Mouse (Mus musculus): ENCODE results near the gene Serpina3m.
"Not testable (repeated sequence)": the region's sequence is repeated elsewhere in the genome, so short reads cannot be mapped to it uniquely, and the experiment has no call there.

Gene Serpina3m

DNA sequence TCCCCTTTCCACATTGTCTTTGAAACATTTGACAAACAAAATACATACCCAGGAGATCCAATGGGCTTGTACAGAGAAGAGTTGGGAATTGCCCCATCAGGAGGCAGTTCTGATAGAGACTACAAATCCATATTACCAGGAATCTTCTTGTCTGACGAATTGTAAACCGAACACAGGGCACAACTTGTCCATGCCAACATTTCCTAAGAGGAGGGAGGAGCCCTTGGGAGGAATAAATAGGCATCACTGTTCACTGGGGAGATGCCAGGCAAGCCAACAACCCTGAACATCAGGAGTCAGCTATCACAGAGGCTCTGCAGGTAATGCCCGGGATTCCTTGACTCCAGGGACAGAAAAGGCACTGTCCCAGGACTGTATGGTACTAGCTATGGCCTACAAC is at the start of gene Serpina3m, which contains the start of gene Serpina3k:
Gene Serpina3m (plus strand): TSS at position 261 of the 400 bp plus-strand sequence.
Gene Serpina3k (plus strand): TSS at position 261 of the 400 bp plus-strand sequence.
- in situ Hi-C loops (cut with MboI): not testable (repeated sequence)

DNA sequence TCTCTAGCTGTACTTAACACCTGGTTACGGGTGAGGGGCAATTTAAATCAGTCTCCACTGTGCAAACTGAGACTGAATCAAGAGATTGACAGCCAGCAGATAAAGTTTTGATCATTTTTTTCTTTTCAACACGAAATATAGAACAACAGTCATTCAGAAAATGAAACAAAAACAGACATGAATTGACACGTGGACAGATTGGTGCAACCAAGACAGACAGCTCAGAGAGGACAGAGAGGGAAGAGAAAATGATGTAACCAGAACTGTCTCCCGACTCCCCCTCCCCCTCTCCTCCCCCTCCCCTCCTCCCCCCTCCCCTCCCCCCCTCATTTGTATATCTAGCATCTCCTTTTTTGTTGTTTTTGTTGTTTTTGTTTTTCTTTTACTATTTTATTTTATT is 48.4 kb upstream of the Serpina3m start:
- in situ Hi-C loops (cut with MboI): no loop called here

DNA sequence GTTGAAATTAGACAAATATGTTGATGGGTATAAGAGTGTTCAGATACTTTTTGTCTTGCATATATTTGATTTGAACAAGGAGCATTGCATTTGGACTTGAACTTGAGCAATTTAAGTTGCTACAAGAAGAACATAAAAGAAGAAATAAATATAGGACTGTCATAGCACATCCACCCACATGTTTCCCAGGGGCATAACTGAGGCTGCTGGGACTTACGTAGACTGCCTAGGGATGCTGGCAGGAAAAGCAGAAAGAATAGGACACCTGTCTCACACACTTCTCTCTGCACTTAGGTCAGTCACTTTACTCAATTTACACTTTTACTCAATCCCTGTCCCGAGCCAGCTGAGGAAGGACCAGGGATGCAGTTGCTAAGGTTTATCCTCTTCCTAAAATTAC is 44.3 kb upstream of the Serpina3m start:
- in situ Hi-C loops (cut with MboI): no loop called here

DNA sequence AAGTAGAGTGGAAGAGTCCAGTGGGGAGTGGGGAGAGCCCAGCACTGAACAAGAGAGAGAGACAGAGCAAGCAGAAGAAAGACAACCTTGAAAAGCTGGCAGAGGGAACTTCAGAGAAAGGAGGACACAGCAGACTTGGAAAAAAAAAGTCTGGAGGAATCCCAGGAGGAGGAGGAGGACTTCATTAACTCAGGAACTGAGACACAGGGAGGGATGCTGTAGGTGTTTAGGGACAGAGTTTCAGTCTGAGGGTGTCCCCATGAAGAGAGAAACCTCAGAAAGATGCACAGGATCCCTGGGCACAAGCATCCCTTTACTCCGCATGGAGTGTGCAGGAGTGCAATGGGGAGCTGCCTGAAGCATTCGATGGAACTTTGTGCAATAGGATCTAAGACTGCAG is 40.2 kb upstream of the Serpina3m start:
- in situ Hi-C loops (cut with MboI): no loop called here

DNA sequence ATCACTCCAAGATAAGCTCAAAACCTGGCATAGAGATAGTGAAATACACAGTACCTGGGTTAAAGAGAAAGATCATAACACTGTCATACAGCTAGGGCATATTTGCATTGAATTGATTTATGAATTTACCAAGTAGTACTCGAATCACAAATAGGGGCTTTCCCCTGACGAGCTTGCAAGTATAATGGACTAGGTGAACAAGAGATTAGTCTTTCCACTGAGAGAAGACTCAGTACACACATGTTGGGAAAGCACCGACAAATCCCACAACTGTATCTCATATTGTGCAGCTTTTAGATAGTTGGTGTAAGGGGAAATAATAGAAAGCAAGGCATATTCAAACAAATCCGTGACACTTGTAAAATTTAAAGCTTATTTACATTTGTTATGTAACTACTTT is 32.3 kb upstream of the Serpina3m start:
- in situ Hi-C loops (cut with MboI): no loop called here

DNA sequence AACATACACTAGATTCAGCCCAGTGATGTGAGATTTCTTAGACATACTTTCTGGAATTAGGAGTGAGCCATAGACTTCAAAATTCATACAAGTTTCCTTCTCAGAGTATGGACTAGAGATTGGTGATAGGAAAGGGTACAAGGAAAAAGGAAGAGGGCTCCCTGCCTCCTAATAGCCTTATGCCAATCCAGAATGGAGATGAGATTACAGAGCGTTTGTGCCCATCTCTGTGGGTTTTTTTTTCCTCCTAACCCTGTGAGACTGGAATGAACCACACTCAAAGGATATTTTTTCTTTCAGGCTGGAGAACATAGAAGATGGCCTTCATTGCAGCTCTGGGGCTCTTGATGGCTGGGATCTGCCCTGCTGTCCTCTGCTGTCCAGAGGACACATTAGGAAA is 24.0 kb upstream of the Serpina3m start, which contains the start of gene Serpina3j:
Gene Serpina3j (plus strand): TSS at position 301 of the 400 bp plus-strand sequence.
- in situ Hi-C loops (cut with MboI): no loop called here

DNA sequence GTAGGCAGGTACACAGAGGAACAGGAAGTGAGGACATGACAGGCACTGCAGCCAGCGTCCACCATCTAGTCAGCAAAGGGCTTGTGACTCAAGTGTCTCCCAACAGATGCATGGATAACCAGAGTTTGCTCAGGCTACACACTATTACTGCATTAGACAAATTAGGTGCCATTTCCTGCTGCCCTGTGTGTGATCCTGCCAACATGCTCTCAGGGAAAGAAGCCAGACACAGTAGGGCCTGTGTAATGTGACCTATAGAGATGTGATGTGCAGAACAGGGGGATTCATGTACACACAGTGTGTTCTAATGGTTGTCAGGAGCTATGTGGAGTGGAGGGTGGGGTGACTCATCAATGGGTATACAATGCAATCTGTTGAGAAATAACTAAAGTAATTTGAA is 15.8 kb upstream of the Serpina3m start:
- in situ Hi-C loops (cut with MboI): no loop called here

DNA sequence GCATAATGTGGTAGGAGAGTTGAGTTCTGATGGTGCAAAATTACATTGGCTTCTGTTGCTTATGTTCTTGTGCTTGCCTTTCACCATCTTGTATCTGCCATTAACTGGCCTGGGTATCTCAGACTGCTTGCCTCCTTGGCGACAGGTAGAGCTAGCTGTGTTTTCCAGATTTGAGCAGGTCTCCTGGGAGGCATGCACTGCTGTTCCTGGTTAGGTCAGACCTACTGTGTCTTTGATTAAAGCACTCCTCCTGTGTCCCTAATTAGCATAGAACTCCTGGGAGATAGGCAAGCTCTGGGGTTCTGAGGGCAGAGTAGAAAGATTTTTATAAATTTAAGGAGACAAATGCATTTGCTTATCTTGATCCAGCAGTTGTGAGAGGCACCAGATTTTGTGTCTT is 6.6 kb upstream of the Serpina3m start:
- in situ Hi-C loops (cut with MboI): no loop called here

DNA sequence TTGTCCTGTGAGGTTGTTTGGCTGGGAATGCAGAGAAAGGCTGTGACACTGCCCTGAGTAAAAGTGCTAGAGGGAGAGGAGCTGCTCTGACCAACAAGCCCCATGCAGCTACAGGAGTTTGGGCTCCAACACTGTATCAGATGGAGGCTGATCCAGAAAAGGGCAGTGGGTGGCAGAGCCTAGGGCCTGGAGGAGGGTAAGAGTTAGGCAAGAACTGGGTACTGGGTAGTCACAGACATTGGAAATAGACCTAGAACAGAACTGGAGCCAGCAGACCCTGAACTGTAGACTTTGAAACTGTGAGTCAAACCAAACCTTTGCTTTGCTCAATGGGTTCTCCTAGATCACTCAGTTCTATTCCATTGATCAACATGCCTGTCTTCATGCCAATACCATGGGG is 1.4 kb upstream of the Serpina3m start:
- in situ Hi-C loops (cut with MboI): not testable (repeated sequence)

DNA sequence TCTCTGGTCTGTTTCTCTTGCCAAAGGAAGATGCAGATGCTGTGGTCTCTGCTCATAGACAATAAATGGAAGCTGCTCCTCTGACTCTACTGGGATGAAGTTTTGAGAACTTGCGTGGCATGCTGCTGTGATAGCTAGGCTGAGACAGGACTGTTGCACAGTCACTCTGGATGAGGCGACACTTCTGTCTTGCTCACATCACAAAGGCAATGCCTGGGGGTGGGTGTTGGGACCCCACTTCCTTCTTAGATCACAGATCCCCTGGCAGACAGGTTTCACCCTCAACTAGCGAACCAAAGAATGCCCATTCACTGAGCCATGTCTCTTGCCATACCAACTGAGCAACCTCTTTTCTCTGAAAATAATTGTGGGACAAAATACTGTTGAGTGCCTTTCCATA is 419 bp downstream of the Serpina3m start:
- in situ Hi-C loops (cut with MboI): no loop called here

DNA sequence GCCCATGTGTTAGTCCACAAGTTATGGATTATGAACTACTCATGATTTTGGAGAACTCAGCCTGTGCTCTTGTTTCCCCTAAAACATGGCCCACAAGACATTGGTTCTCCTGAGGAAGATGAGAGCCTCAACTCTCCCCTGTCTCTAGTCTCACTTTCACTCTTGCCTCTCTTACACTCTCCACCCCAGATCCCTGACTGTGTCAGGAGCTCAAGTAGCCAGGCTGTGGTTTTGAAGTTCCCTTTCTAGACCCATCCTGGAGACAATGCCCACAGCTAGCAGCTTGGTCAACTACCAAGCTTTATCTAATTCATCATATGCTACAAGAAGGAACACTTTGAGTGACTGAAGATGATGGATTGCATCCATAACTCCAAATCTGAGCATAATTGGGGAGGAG is 4.2 kb downstream of the Serpina3m start:
- in situ Hi-C loops (cut with MboI): not testable (repeated sequence)

DNA sequence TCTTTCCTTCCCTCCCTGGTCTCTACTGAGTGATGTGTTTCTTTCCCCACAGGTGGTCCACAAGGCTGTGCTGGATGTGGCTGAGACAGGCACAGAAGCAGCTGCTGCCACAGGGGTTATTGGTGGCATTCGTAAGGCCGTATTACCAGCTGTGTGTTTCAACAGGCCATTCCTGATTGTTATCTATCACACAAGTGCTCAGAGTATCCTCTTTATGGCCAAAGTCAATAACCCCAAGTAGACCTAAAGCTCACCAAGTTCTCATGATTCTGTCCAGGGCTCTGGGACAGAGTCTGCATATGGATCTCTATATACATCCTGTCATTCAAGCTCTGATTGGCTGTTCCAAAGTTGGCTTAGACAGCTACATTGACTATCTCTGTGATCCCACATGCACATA is 6.9 kb downstream of the Serpina3m start:
- in situ Hi-C loops (cut with MboI): no loop called here

DNA sequence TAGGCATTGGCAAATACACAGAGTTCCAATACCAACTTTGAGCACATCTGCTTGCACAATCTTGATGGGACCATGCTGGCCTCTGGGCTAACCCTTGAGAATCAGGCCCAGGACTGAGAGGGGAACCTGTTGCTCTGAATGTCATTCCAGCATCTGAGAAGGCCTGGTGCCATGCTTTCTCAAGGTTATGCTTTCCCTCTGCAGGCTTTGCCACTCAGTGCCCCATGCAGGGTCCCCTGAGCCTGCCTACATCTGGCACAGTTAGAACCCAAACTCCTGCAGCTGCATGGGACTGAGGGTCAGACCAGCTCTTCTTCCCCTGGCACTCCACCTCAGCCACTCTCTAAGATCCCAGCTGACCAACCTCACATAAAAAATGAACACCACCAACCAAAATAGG is 7.4 kb downstream of the Serpina3m start:
- in situ Hi-C loops (cut with MboI): no loop called here

DNA sequence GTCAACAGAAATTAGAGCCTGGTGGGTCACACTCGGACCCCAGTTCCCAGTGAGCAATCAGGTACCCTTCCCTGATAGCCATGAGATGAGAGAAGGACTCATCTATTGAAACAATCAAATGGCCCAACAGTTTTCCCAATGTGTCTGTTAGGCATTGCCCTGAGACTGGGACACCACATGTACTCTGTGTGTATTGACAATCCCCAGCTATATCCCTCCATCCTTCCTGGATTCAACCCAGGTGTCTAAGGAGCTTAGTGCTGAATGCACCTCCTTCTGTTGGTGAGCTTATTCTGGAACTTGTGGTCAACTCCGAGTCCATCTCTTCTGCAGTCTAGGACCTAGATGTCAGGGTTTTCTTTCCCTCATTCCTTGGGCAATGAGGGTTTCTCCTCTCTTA is 8.8 kb downstream of the Serpina3m start:
- in situ Hi-C loops (cut with MboI): no loop called here

DNA sequence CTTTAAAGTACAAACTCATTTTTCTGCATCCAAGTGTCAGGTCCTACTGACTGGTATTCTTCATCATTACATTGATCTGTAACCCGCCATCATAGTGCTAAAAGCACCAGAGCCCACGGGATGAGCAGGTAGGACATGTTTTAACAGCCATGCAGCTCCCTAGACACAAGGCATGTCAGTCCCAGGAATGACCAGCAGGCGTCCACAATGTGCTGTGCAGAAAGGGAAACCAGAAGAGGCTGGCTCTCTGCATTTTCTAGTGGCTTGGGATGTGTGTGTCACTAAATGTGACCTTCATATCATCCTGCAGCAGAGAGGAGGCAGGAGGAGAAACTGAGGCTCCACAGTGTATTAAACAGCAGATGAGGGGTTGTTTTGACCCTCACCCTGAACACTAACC is 13.5 kb downstream of the Serpina3m start:
- in situ Hi-C loops (cut with MboI): not testable (repeated sequence)

DNA sequence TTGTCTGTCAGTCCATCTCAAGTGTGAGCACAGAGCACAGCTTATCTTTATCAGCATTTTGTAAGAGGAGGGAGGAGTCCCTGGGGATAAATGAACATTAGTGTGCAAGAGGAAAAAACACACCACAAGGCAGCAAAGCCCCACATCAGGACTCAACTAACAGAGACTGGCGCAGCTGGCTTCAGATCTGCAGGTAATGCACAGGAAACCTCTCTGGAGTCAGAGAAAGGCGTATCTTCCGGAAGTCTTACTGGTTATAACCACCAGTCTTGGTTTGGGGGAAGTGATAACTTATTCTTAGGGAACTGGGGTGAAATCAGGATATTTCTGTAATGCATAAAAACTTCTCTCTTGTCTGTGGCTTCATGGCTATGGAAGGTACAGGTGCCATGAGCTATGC is 17.7 kb downstream of the Serpina3m start:
- in situ Hi-C loops (cut with MboI): no loop called here

DNA sequence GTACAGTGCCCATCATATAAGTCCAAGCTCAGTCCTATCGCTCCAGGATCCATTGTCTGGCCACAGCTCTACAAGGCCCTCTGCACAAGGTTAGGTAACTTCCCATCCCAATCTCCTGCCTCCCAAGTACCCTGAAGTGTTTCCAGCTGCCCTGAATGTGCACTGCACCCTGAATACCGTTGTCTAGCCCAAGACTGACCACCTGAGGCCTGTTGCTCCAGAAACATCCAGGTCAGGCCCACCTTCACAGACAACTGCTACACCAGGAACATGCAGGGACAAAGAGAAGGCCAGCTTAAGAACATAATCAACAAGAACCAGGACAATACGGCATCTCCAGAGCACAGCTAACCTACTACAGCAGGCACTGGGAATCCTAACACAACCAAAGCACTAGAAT is 31.7 kb downstream of the Serpina3m start:
- in situ Hi-C loops (cut with MboI): no loop called here

DNA sequence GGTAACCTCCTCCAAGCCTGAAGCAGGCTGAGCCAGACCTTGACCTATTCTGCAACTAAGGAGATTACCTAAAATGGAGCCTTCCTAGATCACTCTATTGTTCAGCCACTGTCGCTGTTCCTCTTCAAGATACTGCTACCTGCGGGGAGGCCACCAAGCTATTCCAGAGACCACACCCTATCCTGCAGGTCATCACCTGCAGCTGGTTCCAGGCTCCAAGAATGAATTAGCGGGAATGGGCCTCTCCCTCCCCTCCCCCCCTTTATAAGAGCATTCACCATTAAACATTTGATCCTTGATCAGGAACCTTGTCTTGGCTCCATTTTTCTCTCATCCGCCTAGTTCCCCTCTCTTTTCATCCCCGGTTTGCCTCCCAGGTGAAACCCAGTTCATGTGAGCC is 38.9 kb downstream of the Serpina3m start:
- in situ Hi-C loops (cut with MboI): not testable (repeated sequence)

DNA sequence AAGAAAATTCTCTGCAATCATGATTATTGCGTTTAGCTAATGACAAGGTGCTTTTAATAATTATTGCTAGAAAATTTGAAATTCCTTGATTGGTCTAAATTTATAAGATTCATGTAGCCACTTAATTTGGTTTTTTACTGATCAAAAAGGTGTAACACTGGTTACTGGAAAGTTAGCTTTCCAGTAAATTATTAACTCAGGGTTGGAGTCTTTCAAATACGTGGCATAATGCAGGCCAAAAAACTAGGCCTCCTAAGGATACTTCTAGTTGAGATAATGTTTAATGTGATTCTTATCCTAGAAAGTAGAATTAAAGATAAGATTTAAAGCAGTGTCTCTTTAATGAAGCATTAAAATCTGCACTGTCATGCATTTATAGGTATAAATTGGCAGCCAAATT is 40.1 kb downstream of the Serpina3m start:
- in situ Hi-C loops (cut with MboI): not testable (repeated sequence)

DNA sequence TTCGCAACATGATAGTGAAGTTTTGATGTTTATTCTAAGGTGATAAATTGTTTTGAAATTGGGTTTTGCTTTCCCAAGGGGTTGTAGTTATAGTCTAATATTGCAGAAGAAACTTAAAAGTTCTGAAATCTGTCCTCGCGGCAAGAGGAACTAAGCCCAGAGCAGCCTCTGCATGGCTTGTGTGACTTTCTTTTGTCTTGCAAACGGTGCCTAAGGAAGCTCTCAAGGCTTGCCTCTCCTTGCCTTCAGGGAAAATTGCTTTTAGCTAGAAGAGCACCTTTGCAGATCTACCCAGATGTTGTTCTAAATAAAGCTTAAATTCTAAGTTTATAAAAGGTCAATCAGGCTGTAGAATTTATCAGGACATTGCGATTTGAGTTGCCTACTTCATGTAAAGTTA is 40.5 kb downstream of the Serpina3m start:
- in situ Hi-C loops (cut with MboI): not testable (repeated sequence)

DNA sequence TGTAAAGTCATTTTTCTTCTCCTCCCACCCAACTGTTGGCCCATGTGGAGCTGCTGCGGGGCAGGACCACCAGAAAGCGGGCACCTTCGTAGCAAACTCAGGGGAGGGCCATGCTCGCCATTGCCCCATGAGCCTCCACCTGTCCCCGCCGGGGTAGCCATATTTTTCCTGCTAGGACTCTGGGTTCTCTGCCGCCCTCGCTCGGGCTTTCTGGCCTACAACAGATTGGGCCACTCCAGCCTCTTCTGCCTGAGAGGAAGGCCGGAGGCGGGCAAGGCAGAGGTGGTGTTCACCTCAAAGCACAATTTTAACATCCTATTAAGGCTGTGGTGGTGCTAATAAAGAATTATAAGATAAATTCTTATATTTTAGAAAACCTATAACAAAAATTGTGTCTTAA is 41.6 kb downstream of the Serpina3m start:
- in situ Hi-C loops (cut with MboI): no loop called here

DNA sequence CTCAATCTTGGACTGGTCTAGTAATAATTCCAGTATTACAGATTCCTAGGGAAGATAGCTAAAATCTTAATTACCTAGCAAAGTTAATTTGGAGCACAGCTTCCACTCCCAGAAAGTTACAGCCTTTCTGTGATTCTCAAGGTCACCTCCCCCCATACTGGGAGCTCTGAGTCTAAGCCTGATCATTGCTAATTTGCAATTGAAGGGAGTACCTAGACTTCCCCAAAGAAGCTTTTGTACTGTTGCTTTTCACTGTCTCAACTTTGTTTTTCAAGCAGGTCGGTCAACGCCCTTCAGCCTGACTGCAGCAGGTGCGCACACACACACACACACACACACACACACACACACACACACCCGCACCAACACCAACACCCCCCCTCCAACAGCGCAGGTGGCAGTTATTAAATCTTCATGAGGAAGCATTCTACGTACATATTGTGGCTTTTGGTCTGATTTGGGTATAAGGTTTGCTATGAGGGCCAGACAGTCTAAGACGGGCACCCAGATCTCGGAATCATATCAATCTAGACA is 42.9 kb downstream of the Serpina3m start:
- in situ Hi-C loops (cut with MboI): not testable (repeated sequence)

DNA sequence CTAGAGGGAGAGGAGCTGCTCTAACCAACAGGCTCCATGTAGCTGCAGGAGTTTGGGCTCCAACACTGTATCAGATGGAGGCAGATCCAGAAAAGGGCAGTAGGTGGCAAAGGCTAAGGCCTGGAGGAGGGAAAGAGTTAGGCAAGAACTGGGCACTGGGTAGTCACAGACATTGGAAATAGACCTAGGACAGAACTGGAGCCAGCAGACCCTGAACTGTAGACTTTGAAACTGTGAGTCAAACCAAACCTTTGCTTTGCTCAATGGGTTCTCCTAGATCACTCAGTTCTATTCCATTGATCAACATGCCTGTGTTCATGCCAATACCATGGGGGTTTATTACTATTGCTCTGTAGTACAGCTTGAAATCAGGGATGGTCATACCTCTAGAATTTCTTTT is 47.7 kb downstream of the Serpina3m start:
- in situ Hi-C loops (cut with MboI): not testable (repeated sequence)

DNA sequence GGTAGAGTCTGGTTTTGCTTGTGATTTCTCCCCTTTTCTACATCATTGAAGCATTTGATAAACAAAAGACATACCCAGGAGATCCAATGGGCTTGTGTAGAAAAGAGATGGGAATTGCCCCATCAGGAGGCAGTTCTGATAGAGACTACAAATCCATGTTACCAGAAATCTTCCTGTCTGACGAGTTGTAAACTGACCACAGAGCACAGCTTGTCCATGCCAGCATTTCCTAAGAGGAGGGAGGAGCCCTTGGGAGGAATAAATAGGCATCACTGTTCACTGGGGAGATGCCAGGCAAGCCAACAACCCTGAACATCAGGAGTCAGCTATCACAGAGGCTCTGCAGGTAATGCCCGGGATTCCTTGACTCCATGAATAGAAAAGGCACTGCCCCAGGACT is 48.6 kb downstream of the Serpina3m start:
- in situ Hi-C loops (cut with MboI): not testable (repeated sequence)
